In the genomic region with DNA sequence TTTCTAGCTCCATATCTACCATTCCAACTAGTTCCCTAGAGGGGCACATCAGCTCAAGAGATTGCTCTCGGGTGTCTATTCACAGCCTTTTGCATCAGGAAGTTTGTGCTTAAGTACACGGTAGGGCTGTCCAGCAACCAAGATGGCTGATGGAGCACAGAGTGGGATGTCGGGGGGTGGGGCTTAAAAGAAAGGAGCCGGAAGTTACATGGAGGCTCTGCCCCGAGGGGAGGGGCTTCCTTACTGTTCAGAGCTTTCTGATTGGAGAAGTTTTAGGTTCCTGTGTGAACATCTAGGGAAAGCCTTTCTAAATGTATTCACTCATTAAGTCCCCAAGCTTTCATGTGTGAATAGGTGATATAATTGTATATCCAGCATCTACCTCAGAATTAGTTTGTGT, we compare ENCODE assay signal across 28 mouse cellular contexts. TPM values are rescaled to one million over a fixed set of nuclear protein-coding genes. Genes with fewer than 3 reads are reported as not detected.
"Had no signal": no experiment of that assay in that cellular context is flagged by ENCODE, and none has a peak within 500 bp of the region (broad histone marks: within the 10 kb centered on the region; RNA-seq: fewer than 3 reads in every experiment).

No protein-coding gene starts in this region.

- H3K27ac ChIP-seq: kidney, embryonic 15.5 days; liver, embryonic 14.5 days; macrophage; midbrain, embryonic 13.5 days had no signal

- H3K4me2 ChIP-seq: kidney, embryonic 15.5 days; liver, embryonic 11.5 days; lung, embryonic 14.5 days; midbrain, embryonic 13.5 days had no signal

- DNase-seq: kidney, adult 8-10 months; kidney, postnatal 10 days; kidney, postnatal 36 days; liver, postnatal 0 days; lung, embryonic 14.5 days; right cerebral cortex, postnatal 14 days; right cerebral cortex, postnatal 4 days; thymus, adult 2 months; thymus, postnatal 14 days; thymus, postnatal 4 days had no signal

- ATAC-seq: liver, postnatal 0 days; lung, postnatal 0 days; midbrain, embryonic 13.5 days; midbrain, embryonic 16.5 days had no signal

- H3K36me3 ChIP-seq: kidney, embryonic 15.5 days; midbrain, embryonic 13.5 days had no signal

- H3K9ac ChIP-seq: kidney, embryonic 15.5 days; liver, embryonic 14.5 days; liver, postnatal 0 days; lung, embryonic 14.5 days; midbrain, embryonic 13.5 days had no signal

- H3K4me3 ChIP-seq: kidney, embryonic 15.5 days; midbrain, embryonic 13.5 days had no signal

- H3K9me3 ChIP-seq: kidney, embryonic 15.5 days; midbrain, embryonic 13.5 days had no signal

RNA-seq across cellular contexts. Expression of gene 1700122O11Rik, which starts 21.5 kb away (rescaled TPM):
- total RNA-seq: layer of hippocampus, adult 8-10 months; layer of hippocampus, postnatal 14 days; left cerebral cortex, adult 18-20 months; left cerebral cortex, postnatal 10 days; left cerebral cortex, postnatal 36 days; megakaryocyte, adult 5-6 weeks had no signal
- polyA plus RNA-seq: kidney, embryonic 15.5 days; limb, embryonic 11.5 days; limb, embryonic 14.5 days; liver, embryonic 11.5 days; liver, embryonic 14.5 days; liver, postnatal 0 days; lung, embryonic 14.5 days; lung, postnatal 0 days; macrophage; midbrain, embryonic 13.5 days; midbrain, embryonic 16.5 days; neural tube, embryonic 11.5 days; neural tube, embryonic 14.5 days; stomach, embryonic 14.5 days; thymus, adult 2 months had no signal
